Mouse (Mus musculus) hindbrain, embryonic 11.5 days (tissue): Measurements from ENCODE around the gene Etl4. TPM values are rescaled to one million over a fixed set of nuclear protein-coding genes. Genes with fewer than 3 reads are reported as not detected.

Source experiments
- ATAC-seq: fragments of 200-750 bp; cut with Nextera tagmentation; 2 replicates; pipeline ENCODE4 v1.8.0; 2017; ENCODE audit warnings: mild to moderate bottlenecking, moderate TSS enrichment, moderate library complexity; ENCODE audit not compliant: low FRiP score
- DNase-seq: peaks from one replicate; pipeline ENCODE4 v3.0.0-alpha.2; 2015; ENCODE audit warnings: low spot score
- H3K27ac ChIP-seq: fragments of 300-500 bp; sonication (generic); 2 replicates; pipeline ENCODE4 v1.5.1; 2014; ENCODE audit warnings: mild to moderate bottlenecking, low read depth, low read length
- H3K27me3 ChIP-seq: fragments of 300-500 bp; sonication (generic); 2 replicates; pipeline ENCODE4 v1.6.1; 2014; ENCODE audit warnings: mild to moderate bottlenecking, low read length, moderate library complexity, mixed read lengths; ENCODE audit not compliant: control insufficient read depth, insufficient read depth
- H3K36me3 ChIP-seq: fragments of 300-500 bp; sonication (generic); 2 replicates; pipeline ENCODE4 v1.6.1; 2014; ENCODE audit warnings: mild to moderate bottlenecking, low read length, moderate library complexity, mixed read lengths; ENCODE audit not compliant: control insufficient read depth, insufficient read depth
- H3K4me1 ChIP-seq: fragments of 300-500 bp; sonication (generic); replicated peaks from 2 replicates; pipeline ENCODE4 v1.6.1; 2014; ENCODE audit warnings: low read length, mixed read lengths; ENCODE audit not compliant: control insufficient read depth, insufficient read depth
- H3K4me2 ChIP-seq: fragments of 300-500 bp; sonication (generic); replicated peaks from 2 replicates; pipeline ENCODE4 v1.6.1; 2014; ENCODE audit warnings: mild to moderate bottlenecking, low read depth, low read length
- H3K4me3 ChIP-seq: fragments of 300-500 bp; sonication (generic); 2 replicates; pipeline ENCODE4 v1.5.1; 2014; ENCODE audit warnings: low read depth, low read length
- H3K9ac ChIP-seq: fragments of 300-500 bp; sonication (generic); 2 replicates; pipeline ENCODE4 v1.6.1; 2014; ENCODE audit warnings: low read depth, low read length
- H3K9me3 ChIP-seq: fragments of 300-500 bp; sonication (generic); 2 replicates; pipeline ENCODE4 v1.6.1; 2016; ENCODE audit warnings: low read length; ENCODE audit not compliant: control insufficient read depth
- WGBS: fragments of 180-500 bp; shearing (Covaris S2); extraction: QIAGEN DNeasy Blood & Tissue Kit; methylation state at CpG from one replicate; pipeline ENCODE4 v1.1.7; 2014; 5-methylcytosine and 5-hydroxymethylcytosine counted together
- polyA plus RNA-seq: library from polyadenylated mRNA; unstranded; fragments of >200 nt; fragmentation: Nextera tagmentation; extraction: Ambion mirVana; gene quantifications from 2 replicates; pipeline ENCODE4 v1.2.1, GENCODE M21; 2014

The Etl4 gene
- polyA plus RNA-seq, 1 experiment from 2014 or later = 26.2 TPM

- no peak overlapping the region for H3K4me2 ChIP-seq
- no peaks in the 10 kb centered on the region for H3K36me3 ChIP-seq
- H3K27ac ChIP-seq = no peak overlapping the region
- no peaks in the 10 kb centered on the region for H3K27me3 ChIP-seq
- WGBS = 92% methylated on average over 4 of the region's 4 CpGs
- DNase-seq (no peak), ATAC-seq (no peak)
- no peak overlapping the region for H3K4me3 ChIP-seq
- H3K9ac ChIP-seq = no peak overlapping the region
- H3K4me1 ChIP-seq = no peaks in the 10 kb centered on the region
- H3K9me3 ChIP-seq = no peaks in the 10 kb centered on the region
Observed at GRCm38 (mm10) chr2:20538871-20539270, 629.3 kb downstream of the Etl4 start.

GRCm38 (mm10) chr2:20541261-20541660 lies 631.7 kb downstream of the Etl4 start:
- no peak overlapping the region for H3K27ac ChIP-seq
- ATAC-seq (no peak), DNase-seq (no peak)
- no peaks in the 10 kb centered on the region for H3K36me3 ChIP-seq
- no peaks in the 10 kb centered on the region for H3K9me3 ChIP-seq
- no peak overlapping the region for H3K4me2 ChIP-seq
- H3K27me3 ChIP-seq = no peaks in the 10 kb centered on the region
- no peaks in the 10 kb centered on the region for H3K4me1 ChIP-seq
- no peak overlapping the region for H3K9ac ChIP-seq
- H3K4me3 ChIP-seq = no peak overlapping the region

GRCm38 (mm10) chr2:20542286-20542685 lies 632.7 kb downstream of the Etl4 start:
- Histone ChIP-seq H3K36me3 (no peaks in the 10 kb centered on the region), H3K4me3 (no peak overlapping the region), H3K27me3 (no peaks in the 10 kb centered on the region), H3K4me1 (peaks cover 7% of the 10 kb centered on the region), H3K9me3 (no peaks in the 10 kb centered on the region), H3K27ac (no peak overlapping the region), H3K4me2 (no peak overlapping the region), H3K9ac (no peak overlapping the region)
- ATAC-seq (no peak), DNase-seq (no peak)
- WGBS = 93% methylated on average over 7 of the region's 7 CpGs

- no peak for ATAC-seq
- Histone ChIP-seq H3K36me3 (no peaks in the 10 kb centered on the region), H3K9me3 (no peaks in the 10 kb centered on the region), H3K27me3 (no peaks in the 10 kb centered on the region), H3K9ac (no peak overlapping the region), H3K4me3 (no peak overlapping the region), H3K27ac (no peak overlapping the region), H3K4me1 (peaks cover 14% of the 10 kb centered on the region), H3K4me2 (no peak overlapping the region)
- 68% methylated on average over 2 of the region's 2 CpGs for WGBS
- no peak for DNase-seq
Observed at GRCm38 (mm10) chr2:20545624-20546023, 636.0 kb downstream of the Etl4 start.

GRCm38 (mm10) chr2:20546496-20547348 lies 637.1 kb downstream of the Etl4 start:
- Histone ChIP-seq H3K4me1 (peaks cover 14% of the 10 kb centered on the region), H3K27ac (no peak overlapping the region), H3K4me3 (no peak overlapping the region), H3K9ac (no peak overlapping the region), H3K36me3 (no peaks in the 10 kb centered on the region), H3K9me3 (no peaks in the 10 kb centered on the region), H3K27me3 (no peaks in the 10 kb centered on the region), H3K4me2 (peak overlapping the region; percentile 28; the same call in 1 of the 2 replicates)
- peak; percentile 37 for DNase-seq
- 13% methylated on average over 11 of the region's 11 CpGs for WGBS
- peak; percentile 61; the same call in 1 of the 2 replicates for ATAC-seq

GRCm38 (mm10) chr2:20547349-20547677 lies 637.7 kb downstream of the Etl4 start:
- H3K27me3 ChIP-seq = no peaks in the 10 kb centered on the region
- H3K4me2 ChIP-seq = peak overlapping the region; percentile 28; the same call in 1 of the 2 replicates
- no peaks in the 10 kb centered on the region for H3K36me3 ChIP-seq
- no peaks in the 10 kb centered on the region for H3K9me3 ChIP-seq
- H3K9ac ChIP-seq = no peak overlapping the region
- DNase-seq (peak; percentile 34), ATAC-seq (peak; percentile 48; the same call in 1 of the 2 replicates)
- 11% methylated on average over 5 of the region's 5 CpGs for WGBS
- H3K4me3 ChIP-seq = no peak overlapping the region
- peaks cover 14% of the 10 kb centered on the region for H3K4me1 ChIP-seq
- no peak overlapping the region for H3K27ac ChIP-seq

GRCm38 (mm10) chr2:20547686-20548624 lies 638.4 kb downstream of the Etl4 start:
- Histone ChIP-seq H3K9me3 (no peaks in the 10 kb centered on the region), H3K4me2 (peak overlapping the region; percentile 28), H3K27ac (no peak overlapping the region), H3K36me3 (no peaks in the 10 kb centered on the region), H3K4me3 (no peak overlapping the region), H3K27me3 (no peaks in the 10 kb centered on the region), H3K4me1 (peaks cover 14% of the 10 kb centered on the region), H3K9ac (no peak overlapping the region)
- WGBS = 19% methylated on average over 18 of the region's 18 CpGs
- DNase-seq (peak; percentile 29), ATAC-seq (no peak)

GRCm38 (mm10) chr2:20549065-20549464 lies 639.5 kb downstream of the Etl4 start:
- Histone ChIP-seq H3K27me3 (no peaks in the 10 kb centered on the region), H3K9me3 (no peaks in the 10 kb centered on the region), H3K9ac (no peak overlapping the region), H3K27ac (no peak overlapping the region), H3K36me3 (no peaks in the 10 kb centered on the region), H3K4me2 (no peak overlapping the region), H3K4me3 (no peak overlapping the region), H3K4me1 (peaks cover 14% of the 10 kb centered on the region)
- DNase-seq (no peak), ATAC-seq (no peak)
- WGBS = 39% methylated on average over 5 of the region's 5 CpGs
